Mouse (Mus musculus) neural tube, embryonic 11.5 days (tissue): ENCODE data around the gene Tekt1. TPM values are rescaled to one million over a fixed set of nuclear protein-coding genes. Genes with fewer than 3 reads are reported as not detected.

Source experiments
- ATAC-seq: fragments of 200-750 bp; cut with Nextera tagmentation; 2 replicates; pipeline ENCODE4 v1.8.0; 2017; ENCODE audit warnings: moderate number of reproducible peaks, mild to moderate bottlenecking, moderate TSS enrichment, moderate library complexity; ENCODE audit not compliant: insufficient read depth, low FRiP score, low TSS enrichment
- DNase-seq: peaks from one replicate; pipeline ENCODE4 v3.0.0-alpha.2; 2015; ENCODE audit warnings: low spot score
- H3K27ac ChIP-seq: fragments of 300-500 bp; sonication (generic); 2 replicates; pipeline ENCODE4 v1.5.1; 2014; ENCODE audit warnings: low read depth, mild to moderate bottlenecking, low read length
- H3K27me3 ChIP-seq: fragments of 300-500 bp; sonication (generic); 2 replicates; pipeline ENCODE4 v1.6.1; 2014; ENCODE audit warnings: mild to moderate bottlenecking, low read length, mixed read lengths; ENCODE audit not compliant: control insufficient read depth, insufficient read depth
- H3K36me3 ChIP-seq: fragments of 300-500 bp; sonication (generic); 2 replicates; pipeline ENCODE4 v1.6.1; 2014; ENCODE audit warnings: mild to moderate bottlenecking, low read length, moderate library complexity, mixed read lengths; ENCODE audit not compliant: control insufficient read depth, insufficient read depth
- H3K4me1 ChIP-seq: fragments of 300-500 bp; sonication (generic); 2 replicates; pipeline ENCODE4 v1.6.1; 2014; ENCODE audit warnings: low read length, mixed read lengths; ENCODE audit not compliant: control insufficient read depth, insufficient read depth
- H3K4me2 ChIP-seq: fragments of 300-500 bp; sonication (generic); 2 replicates; pipeline ENCODE4 v1.6.1; 2014; ENCODE audit warnings: low read depth, mild to moderate bottlenecking, moderate library complexity
- H3K4me3 ChIP-seq: fragments of 300-500 bp; sonication (generic); 2 replicates; pipeline ENCODE4 v1.5.1; 2014; ENCODE audit warnings: low read depth, low read length
- H3K9ac ChIP-seq: fragments of 300-500 bp; sonication (generic); 2 replicates; pipeline ENCODE4 v1.6.1; 2014; ENCODE audit warnings: mild to moderate bottlenecking, low read length
- H3K9me3 ChIP-seq: fragments of 300-500 bp; sonication (generic); 2 replicates; pipeline ENCODE4 v1.6.1; 2016; ENCODE audit warnings: low read length; ENCODE audit not compliant: control insufficient read depth
- WGBS: fragments of 180-500 bp; shearing (Covaris S2); extraction: QIAGEN DNeasy Blood & Tissue Kit; methylation state at CpG from one replicate; pipeline ENCODE4 v1.1.7; 2014; 5-methylcytosine and 5-hydroxymethylcytosine counted together
- polyA plus RNA-seq: library from polyadenylated mRNA; unstranded; fragments of >200 nt; fragmentation: Nextera tagmentation; extraction: Ambion mirVana; gene quantifications from 2 replicates; pipeline ENCODE4 v1.2.1, GENCODE M21; 2014

Gene Tekt1
- polyA plus RNA-seq, 1 experiment from 2014 or later: 4.2 TPM

DNA sequence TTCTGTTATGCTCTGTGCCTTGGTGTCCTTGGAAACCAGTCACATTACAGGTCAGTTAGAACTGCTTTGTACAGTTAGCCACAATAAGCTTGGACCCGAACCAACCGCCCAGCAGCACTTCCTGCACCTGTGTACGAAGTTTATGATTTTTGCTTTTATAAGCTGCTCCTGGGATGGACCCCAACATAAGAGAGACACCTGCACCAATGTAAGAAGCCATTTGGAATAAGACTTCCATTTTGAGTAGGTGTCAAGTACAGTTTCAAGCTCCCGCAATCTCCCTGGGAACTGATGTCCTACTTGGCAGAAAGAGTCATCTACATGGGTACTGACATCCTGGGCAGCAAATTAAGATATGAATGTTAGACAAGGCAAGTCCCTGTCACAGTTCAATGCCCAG, 22.5 kb downstream of the Tekt1 start:
- H3K9ac ChIP-seq: no peak overlapping the region
- WGBS: 87% methylated on average over 4 of the region's 4 CpGs
- H3K36me3 ChIP-seq: no peaks in the 10 kb centered on the region
- H3K27ac ChIP-seq: no peak overlapping the region
- H3K27me3 ChIP-seq: no peaks in the 10 kb centered on the region
- H3K9me3 ChIP-seq: no peaks in the 10 kb centered on the region
- no peak overlapping the region for H3K4me3 ChIP-seq
- DNase-seq (no peak), ATAC-seq (no peak)
- no peaks in the 10 kb centered on the region for H3K4me1 ChIP-seq
- H3K4me2 ChIP-seq: no peak overlapping the region

DNA sequence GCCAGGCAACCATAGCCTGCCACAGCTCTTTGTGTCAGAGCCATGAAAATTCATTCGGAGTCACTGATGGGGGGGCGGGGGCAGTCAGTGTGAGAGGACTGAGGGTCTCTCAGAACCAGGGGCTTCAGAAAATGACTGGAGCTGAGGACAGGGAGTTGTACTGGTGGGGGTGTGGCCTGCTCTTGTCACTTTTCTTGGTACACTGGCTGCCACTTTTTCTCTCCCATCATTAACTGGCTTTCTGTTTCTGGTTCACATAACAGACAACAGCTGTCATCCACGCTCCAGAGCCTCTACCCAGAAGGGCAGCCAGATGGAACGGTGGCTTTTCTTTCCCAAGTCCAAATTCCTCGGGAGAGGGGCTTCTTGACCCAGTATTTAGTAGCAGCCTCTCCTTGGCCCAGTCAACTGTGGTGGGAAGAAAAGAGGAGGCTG, 23.8 kb downstream of the Tekt1 start:
- H3K4me3 ChIP-seq: no peak overlapping the region
- no peaks in the 10 kb centered on the region for H3K27me3 ChIP-seq
- H3K4me1 ChIP-seq: no peaks in the 10 kb centered on the region
- DNase-seq (peak; percentile 37), ATAC-seq (no peak)
- no peaks in the 10 kb centered on the region for H3K9me3 ChIP-seq
- no peaks in the 10 kb centered on the region for H3K36me3 ChIP-seq
- H3K27ac ChIP-seq: no peak overlapping the region
- no peak overlapping the region for H3K9ac ChIP-seq
- WGBS: 41% methylated on average over 5 of the region's 5 CpGs
- H3K4me2 ChIP-seq: no peak overlapping the region

DNA sequence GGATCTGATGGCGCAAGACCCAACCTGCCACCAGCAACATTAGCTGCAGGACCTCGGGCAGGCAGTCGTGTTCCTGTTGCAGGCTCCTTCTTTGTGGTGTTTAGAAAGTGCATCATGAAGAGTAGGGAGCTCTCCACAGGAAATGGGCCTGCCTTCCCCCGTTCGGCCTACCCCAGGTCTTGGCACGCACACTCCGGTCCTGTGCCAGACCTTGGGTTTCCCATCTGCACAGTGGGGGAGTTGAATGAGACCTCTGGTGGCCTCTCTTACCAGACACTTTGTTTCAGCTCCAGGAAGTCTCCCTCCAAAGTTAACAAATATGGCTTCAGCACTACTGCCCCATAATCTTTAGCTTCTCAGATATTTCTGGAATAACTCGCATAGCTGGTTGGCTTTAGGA, 25.5 kb downstream of the Tekt1 start:
- Histone ChIP-seq H3K27me3 (no peaks in the 10 kb centered on the region), H3K36me3 (no peaks in the 10 kb centered on the region), H3K9me3 (no peaks in the 10 kb centered on the region), H3K27ac (no peak overlapping the region), H3K4me1 (no peaks in the 10 kb centered on the region), H3K4me2 (no peak overlapping the region), H3K4me3 (no peak overlapping the region), H3K9ac (no peak overlapping the region)
- ATAC-seq (no peak), DNase-seq (no peak)
- 88% methylated on average over 8 of the region's 8 CpGs for WGBS

DNA sequence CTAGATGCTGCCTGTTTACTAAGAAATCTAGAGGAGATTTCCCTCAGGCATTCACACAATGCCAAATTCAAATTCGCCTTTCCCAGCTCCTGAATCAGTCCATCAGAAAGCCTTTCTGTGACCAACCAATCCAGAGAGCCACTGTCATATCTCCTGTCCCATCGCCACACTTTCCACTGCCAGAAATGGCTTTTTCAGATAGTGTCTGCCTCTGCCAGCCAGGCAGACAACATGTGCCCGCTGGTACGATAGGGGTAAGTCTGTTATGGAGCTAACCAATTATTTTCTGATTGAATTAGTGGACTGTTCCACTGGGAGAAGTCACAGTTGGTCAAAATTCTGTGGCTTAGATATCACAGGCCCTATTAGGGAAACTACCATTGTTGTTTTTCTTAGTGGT, 27.6 kb downstream of the Tekt1 start:
- Histone ChIP-seq H3K27me3 (no peaks in the 10 kb centered on the region), H3K9ac (no peak overlapping the region), H3K4me2 (no peak overlapping the region), H3K9me3 (no peaks in the 10 kb centered on the region), H3K27ac (no peak overlapping the region), H3K36me3 (no peaks in the 10 kb centered on the region), H3K4me1 (no peaks in the 10 kb centered on the region), H3K4me3 (no peak overlapping the region)
- ATAC-seq: no peak
- DNase-seq: no peak
- 84% methylated on average over 4 of the region's 4 CpGs for WGBS

DNA sequence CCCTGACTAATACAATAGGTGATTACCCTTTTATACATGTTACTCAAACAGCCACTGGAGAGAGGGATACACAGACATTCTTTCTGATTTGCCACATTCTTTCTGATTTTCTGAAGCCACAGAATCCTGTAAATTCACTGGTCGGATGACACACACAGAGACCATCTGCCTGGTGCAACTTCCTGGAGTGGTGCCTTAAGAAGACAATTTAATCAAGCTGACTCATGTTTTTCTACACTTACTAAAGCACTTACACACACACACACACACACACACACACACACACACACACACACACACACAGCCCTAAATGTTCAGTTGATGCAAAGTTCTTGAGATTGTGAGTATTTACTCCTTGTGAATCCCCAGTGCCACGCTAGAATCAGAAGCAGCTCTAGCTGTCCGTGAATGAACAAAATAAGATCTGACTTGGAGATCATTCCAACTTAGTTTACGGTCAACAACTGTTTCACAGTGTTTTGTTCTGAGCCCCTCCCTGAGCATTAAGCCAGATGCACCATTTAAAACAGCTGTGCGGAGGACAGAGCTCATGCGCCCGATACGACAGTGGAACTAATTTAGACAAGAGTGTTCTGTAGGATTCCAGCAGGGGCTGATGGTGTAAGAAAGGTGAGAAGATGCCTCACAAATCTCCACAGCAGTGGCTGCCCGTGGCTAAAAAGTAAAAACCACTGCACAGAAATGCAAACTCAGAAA, 29.1 kb downstream of the Tekt1 start:
- H3K4me2 ChIP-seq: no peak overlapping the region
- 71% methylated on average over 9 of the region's 9 CpGs for WGBS
- ATAC-seq: no peak

DNA sequence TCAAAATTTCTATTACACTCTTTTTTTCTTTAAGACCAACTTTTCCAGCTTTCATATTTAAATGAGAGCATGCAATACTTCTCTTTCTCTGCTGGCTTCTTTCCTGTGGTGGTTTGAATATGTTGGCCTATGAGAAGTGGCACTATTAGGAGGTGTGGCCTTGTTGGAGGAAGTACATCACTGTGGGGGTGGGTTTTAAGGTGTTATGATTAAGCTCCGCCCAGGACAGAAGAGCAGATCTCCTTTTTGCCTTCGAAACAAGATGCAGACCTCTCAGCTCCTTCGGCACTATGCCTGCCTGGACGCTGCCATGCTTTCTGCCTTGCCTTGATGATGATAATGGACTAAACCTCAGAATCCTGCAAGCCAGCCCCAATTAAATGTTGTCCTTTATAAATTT, 36.5 kb downstream of the Tekt1 start:
- no peak overlapping the region for H3K27ac ChIP-seq
- ATAC-seq: no peak
- H3K27me3 ChIP-seq: no peaks in the 10 kb centered on the region
- H3K4me3 ChIP-seq: no peak overlapping the region
- no peaks in the 10 kb centered on the region for H3K4me1 ChIP-seq
- H3K4me2 ChIP-seq: no peak overlapping the region
- no peaks in the 10 kb centered on the region for H3K9me3 ChIP-seq
- H3K36me3 ChIP-seq: no peaks in the 10 kb centered on the region
- DNase-seq: no peak
- 87% methylated on average over 4 of the region's 4 CpGs for WGBS
- no peak overlapping the region for H3K9ac ChIP-seq

More for the DNA sequence above, 29.1 kb downstream of the Tekt1 start:
- Histone ChIP-seq H3K27me3 (no peaks in the 10 kb centered on the region), H3K9ac (no peak overlapping the region), H3K9me3 (no peaks in the 10 kb centered on the region), H3K4me3 (no peak overlapping the region), H3K4me1 (no peaks in the 10 kb centered on the region), H3K36me3 (no peaks in the 10 kb centered on the region), H3K27ac (no peak overlapping the region)
- DNase-seq: no peak

DNA sequence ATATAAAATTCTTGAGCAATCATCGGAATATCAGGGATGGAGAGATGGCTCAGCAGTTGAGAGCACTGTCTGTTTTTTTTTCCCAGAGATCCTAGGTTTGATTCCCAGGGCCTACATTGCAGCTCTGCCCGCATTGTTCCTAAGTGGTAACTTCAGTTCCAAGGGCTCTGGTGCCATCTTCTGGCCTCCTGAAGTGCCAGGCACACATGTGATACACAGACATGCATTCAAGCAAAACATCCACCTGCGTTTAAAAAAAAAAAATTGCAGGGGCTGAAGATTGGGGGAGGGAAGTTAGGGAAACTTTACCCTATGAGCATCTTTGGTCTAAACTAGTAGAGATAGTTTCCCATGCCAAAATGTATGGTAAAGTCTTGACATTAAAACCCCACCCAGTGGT, 37.8 kb downstream of the Tekt1 start:
- no peak overlapping the region for H3K9ac ChIP-seq
- H3K4me1 ChIP-seq: no peaks in the 10 kb centered on the region
- H3K27me3 ChIP-seq: no peaks in the 10 kb centered on the region
- 77% methylated on average over 3 of the region's 3 CpGs for WGBS
- no peak for ATAC-seq
- H3K27ac ChIP-seq: no peak overlapping the region
- H3K4me3 ChIP-seq: no peak overlapping the region
- H3K9me3 ChIP-seq: no peaks in the 10 kb centered on the region
- no peak for DNase-seq
- H3K4me2 ChIP-seq: no peak overlapping the region
- no peaks in the 10 kb centered on the region for H3K36me3 ChIP-seq

DNA sequence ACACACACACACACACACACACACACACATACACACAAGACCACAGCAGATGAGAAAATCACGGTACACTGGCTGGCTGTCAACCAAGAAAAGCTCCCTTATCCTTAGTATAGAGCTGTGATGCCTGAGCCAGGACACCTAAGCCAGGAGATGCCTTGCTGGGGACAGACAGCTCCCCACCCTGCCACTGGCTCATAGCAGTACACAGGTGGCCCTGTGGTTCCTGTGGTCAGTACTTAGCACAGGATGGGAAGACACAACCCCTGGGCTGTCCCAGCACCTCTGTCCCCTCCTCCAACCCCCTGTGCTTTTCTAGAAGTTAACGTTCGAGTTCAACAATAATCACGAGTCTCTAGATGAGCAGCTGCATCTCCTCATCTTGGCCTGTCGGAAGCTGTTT, 44.2 kb downstream of the Tekt1 start:
- Histone ChIP-seq H3K4me3 (no peak overlapping the region), H3K9me3 (no peaks in the 10 kb centered on the region), H3K27ac (no peak overlapping the region), H3K9ac (no peak overlapping the region), H3K27me3 (peaks cover 22% of the 10 kb centered on the region), H3K4me1 (0 out of 2 replicates have a peak, but pooled peaks cover 3% of the 10 kb centered on the region), H3K4me2 (no peak overlapping the region), H3K36me3 (no peaks in the 10 kb centered on the region)
- DNase-seq: no peak
- 90% methylated on average over 5 of the region's 5 CpGs for WGBS
- ATAC-seq: no peak

DNA sequence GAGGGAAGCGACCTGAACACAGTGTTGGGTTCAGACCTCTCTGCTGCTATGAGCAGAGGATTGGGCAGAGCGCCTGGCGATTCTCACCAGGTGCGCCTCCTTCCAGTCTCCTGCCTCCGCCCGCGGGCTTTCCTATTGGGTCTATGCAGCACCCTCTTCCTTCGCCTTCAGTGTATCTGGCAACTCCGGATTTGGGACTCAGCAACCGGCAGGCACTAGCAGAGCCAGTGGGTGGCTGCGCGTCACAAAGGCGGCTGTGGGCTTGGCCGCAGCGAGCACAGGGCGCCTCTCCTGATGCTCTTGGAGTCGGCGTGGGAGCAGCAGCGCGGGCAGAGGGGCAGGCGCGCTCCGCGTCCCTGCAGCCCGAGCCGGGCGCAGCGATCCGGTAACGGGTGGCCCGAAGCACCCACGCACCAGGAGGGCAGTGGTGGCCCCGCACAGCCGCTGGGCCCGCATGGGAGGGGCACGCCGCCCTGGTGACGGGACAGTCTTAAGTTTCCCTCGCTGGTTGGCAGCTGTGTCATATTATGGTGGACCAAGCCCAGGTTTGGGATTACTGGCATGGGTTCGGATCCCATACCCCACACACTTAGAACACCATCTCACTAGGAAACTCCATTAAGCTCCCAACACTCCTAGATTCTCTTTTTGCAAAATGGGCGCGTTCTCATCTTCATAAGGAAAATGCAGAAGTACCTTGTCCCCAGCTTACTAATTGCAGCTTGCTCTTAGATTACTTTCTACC, 47.9 kb downstream of the Tekt1 start, which contains the start of gene Fbxo39:
Gene Fbxo39, plus strand, starts transcription at position 294 of the 745 bp plus-strand sequence.
- peak within 1 kb of the TSS; percentile 40; the same call in 1 of the 2 replicates for H3K9ac ChIP-seq
- H3K4me2 ChIP-seq: peak within 1 kb of the TSS; percentile 37
- DNase-seq: peak; percentile 12
- no peaks in the 10 kb centered on the region for H3K36me3 ChIP-seq
- peak within 1 kb of the TSS; percentile 18; the same call in 1 of the 2 replicates for H3K4me3 ChIP-seq
- H3K9me3 ChIP-seq: no peaks in the 10 kb centered on the region
- no peak within 1 kb of the TSS for H3K27ac ChIP-seq
- peaks cover 22% of the 10 kb centered on the region for H3K27me3 ChIP-seq
- 0 out of 2 replicates have a peak, but pooled peaks cover 3% of the 10 kb centered on the region for H3K4me1 ChIP-seq
- ATAC-seq: no peak
- WGBS: 10% methylated on average over 42 of the region's 42 CpGs
